Mouse (Mus musculus) CD4-positive, CD25-positive, alpha-beta regulatory T cell, adult 2 months (primary cell): ENCODE measurements around the gene Tulp2.
A peak's percentile ranks its signal among the peaks of the same experiment; 100 is the strongest.

Source experiments
- DNase-seq: peaks from one replicate; pipeline ENCODE4 v3.0.0-alpha.2; 2012; ENCODE audit warnings: low read depth, low spot score

Tulp2 gene

DNA sequence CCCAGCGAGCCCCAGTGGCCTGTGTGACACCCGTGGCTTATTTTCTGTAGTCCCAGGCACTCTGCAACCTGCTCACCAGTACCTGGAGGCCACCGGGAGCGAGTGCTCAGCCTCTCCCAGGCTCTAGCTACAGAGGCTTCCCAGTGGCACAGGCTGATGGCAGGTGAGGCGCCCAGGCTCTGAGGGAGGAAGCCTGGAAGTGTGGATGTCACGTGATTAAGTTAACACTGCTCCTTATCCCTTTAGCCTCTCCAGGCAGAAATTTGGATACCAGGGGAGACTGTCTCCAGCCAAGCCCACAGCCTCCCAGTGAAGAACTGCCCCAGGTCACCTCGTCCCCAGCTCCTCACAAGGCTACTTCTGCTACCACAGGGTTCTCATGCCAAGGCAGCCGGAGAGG is 71.8 kb downstream of the Tulp2 start:
- DNase-seq = no peak

- DNase-seq = no peak
These were observed 72.3 kb downstream of the Tulp2 start for GRCm38 (mm10) chr7:45553990-45554389.

DNA sequence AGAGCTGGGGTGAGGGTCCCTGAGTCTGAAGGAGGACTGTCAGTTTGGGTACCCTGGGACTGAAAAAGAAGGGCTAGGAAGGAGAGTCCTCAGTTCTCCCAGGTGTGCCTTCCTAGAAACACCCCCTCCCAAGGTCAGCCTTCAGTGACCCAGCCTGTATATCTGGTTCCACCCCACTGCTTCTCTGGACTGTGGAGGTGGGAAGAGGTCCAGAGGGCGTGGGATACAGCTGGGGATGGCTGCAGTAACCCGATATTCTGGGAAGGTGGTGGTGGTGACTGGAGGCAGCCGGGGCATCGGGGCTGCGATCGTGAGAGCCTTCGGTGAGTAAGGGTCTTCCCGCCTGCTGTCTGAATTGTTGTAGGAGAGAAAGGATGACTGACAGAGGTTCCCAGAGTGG is 73.1 kb downstream of the Tulp2 start, which contains the start of gene Hsd17b14:
TSS of gene Hsd17b14 (plus strand) at position 150 of the 400 bp plus-strand sequence.
- DNase-seq = no peak

DNA sequence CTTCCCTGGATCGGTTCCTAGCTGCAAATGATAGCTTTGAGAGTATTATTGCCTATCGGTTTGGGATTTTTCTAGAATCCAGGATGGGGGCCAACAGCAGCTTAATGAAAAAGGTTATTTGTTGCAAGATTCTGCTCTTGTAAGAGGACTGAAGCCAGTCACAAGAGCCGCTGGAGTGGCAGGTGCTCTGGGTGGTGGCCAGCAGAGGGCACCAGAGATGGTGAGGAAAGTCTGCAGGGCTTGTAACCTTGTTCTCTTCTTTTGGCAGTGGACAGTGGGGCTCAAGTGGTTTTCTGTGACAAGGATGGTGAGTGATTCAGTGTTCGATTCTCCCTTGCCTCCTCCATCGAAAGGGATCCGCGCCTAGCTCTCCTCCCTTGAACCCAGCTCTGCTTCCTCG is 74.1 kb downstream of the Tulp2 start:
- DNase-seq = peak; percentile 88

DNA sequence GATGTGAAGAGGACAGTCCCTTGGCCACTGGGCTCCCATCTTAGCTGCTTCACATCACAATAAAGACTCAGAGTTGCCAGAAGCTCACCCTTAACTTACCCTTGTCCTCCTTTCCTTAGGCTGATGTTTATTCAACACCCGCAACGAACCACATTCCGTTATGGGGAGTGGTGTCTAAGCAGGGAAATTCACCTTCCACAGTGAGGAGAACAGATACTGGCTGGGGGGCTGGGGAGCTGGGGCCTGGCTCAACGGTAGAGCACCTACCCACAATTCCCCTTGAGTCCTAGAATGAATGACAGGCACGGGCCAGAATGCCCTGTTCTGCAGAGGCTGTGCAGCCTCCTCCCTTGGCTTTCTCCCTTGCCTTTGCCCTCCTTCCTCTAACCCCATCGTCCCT is 77.2 kb downstream of the Tulp2 start:
- no peak for DNase-seq

DNA sequence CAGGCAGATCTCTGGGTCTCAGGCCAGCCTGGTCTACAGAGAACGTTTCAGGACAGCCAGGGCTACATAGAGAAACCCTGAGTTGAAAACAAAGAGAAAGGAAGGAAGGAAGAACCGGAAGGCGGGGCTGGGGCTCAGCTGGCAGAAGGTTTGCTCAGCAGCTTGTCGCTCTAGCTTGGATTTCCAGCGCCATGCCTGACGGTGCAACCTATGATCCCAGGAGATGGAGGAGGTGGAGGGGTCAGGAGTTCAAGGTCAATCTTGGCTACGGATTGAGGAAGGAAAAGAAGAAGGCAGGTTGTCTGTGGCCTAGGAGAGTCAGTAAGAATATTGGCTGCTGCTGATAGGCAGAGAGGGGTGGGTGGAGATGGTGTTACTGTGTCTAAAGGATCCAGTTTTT is 78.6 kb downstream of the Tulp2 start:
- peak; percentile 40 for DNase-seq

DNA sequence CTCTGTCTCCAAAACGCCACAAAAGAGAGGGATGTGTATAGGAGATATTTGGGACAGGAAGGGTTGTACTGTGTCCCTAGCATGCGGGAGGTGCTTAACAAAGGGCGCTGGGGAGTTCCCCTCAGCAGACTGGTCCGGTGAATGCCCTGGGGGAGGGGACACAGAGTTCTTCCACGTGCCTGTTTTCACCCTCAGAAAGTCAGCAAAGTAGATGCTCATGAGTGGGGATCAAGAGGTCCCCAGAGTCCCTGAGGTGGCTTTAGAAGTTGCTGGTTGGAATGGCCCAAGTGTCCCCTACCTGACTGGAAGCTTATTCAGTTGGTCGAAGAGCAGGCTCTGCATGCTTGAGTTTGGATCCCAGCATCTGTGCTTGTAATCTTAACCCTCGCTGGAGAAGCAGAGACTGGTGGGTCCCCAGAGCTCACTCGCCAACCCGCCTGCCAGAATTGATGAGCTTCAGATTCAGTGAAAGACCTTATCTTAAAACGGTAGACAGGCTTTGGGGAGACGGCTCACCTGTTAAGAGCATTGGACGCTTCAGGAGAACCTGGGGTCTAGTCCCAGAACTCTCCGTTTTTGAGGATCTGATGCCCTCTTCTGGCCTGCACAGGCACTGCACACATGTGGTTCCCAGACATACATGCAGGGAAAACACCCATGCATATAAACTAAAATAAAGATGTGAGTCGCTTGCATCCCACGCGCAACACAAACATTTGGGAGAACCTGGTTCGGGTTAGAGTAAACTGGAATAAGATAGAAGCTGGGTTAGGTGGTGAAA is 79.4 kb downstream of the Tulp2 start:
- DNase-seq = peak; percentile 88

GRCm38 (mm10) chr7:45561624-45562520 is 80.2 kb downstream of the Tulp2 start:
- DNase-seq = no peak

- no peak for DNase-seq
These were observed 83.1 kb downstream of the Tulp2 start for GRCm38 (mm10) chr7:45564811-45565210.

- no peak for DNase-seq
These were observed 83.8 kb downstream of the Tulp2 start for GRCm38 (mm10) chr7:45565446-45565845.

DNA sequence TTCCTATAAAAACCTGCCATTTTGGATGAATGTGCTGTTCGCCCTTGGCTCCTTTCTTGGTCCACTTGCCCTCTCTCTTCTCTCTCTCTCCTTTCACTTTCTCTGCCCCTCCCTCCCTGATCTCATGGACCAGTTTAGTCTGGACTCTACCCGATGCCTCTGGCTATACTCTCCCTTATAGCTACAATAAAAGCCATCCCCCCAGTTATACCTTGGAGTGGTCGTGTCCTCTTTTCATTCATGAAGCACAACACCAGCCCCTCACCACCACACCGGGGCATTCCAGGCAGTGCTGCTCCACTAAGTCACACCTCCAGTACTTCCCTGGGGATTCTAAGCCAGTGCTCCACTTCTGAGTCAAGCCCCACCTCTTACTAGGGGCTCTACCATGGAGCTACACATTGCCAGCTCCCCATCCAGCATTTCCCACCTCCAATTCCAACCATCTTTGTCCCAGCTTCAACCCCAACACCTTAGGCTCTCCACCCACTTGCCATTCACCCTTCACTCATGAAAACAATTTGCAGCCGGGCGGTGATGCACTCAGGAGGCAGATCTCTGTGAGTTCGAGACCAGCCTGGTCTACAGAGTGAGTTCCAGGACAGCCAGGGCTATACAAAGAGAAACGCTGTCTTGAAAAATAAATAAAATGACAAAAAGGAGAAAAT is 85.6 kb downstream of the Tulp2 start:
- DNase-seq = no peak

GRCm38 (mm10) chr7:45567780-45568516 is 86.3 kb downstream of the Tulp2 start:
- DNase-seq = peak; percentile 94

DNA sequence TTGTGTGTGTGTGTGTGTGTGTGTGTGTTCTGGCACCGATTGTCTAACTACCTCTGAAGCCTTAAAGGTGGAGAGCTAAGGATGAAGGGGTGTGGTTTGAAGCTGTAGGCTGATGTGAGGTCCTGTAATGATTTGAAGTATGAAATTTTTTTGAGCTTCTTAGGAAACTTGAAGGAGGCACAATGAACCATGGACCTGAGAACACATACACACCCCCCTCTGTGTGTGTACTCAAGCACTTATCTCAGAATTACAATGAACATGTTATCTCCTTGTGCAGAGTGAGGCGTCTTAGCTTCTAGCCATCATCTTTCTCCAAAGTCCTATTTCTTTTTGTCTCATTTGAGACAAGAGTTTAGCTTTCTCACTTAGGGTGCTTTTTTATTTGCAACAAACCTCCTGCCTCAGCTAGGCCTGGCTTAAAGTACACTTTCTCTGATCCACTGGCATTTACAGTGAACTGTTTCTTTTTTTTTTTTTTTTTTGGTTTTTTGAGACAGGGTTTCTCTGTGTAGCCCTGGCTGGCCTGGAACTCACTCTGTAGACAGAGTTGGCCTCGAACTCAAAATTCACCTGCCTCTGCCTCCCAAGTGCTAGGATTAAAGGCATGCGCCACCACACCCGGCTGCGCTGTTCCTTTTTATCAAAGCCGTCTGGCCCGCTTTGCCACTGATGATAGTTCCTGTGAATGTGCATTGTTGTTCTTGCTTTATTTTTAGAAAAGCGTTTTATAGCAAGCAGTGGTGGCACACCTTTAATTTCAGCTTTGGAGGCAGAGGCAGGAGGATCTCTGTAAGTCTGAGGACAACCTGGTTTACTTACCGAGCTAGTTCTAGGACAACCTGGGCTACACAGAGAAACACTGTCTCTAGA is 87.2 kb downstream of the Tulp2 start:
- DNase-seq = no peak

DNA sequence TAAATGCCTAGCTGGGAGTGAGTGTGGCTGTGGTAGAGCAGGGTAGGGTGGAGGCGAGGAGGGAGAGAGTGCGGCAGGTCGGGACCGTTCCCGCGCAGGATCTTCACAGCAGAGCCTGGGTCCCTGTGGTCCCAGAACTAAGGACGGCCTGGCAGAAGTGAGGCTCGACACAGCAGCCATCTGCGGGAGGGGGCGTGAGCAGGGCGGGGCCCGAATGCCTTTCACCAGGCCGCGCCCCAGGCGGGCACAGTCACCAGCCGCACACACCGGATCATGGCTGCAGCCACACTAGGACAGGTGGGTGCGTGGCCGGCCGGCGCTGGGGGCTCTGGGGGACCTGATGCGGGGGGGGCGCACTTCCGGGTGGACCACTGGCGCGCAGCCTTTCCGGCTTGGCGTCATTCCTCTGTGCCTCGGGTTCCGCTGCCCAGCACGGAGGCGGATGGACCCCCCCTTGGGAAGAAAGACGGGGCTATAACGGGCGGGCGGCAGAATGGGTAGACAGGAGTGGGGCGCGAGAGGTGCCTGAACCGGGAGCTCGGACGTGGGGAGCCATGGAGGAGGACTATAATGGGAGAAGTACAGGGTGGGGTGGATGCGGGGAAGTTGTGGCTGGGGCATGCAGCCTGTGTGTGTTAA is 88.5 kb downstream of the Tulp2 start, which contains the start of gene Bcat2:
TSS of gene Bcat2 (plus strand) at position 51 of the 639 bp plus-strand sequence.
- peak; percentile 86 for DNase-seq

GRCm38 (mm10) chr7:45571966-45572365 is 90.3 kb downstream of the Tulp2 start:
- no peak for DNase-seq
